12 mouse cellular contexts compared by ENCODE assay signal in genomic region chr6:70806514-70806912, GRCm38 (mm10). TPM values are rescaled to one million over a fixed set of nuclear protein-coding genes. Genes with fewer than 3 reads are reported as not detected.
A peak's percentile ranks its signal among the peaks of the same experiment; 100 is the strongest.
DNase-seq lines count a peak whose midpoint lies in the region; ATAC-seq and TF ChIP-seq lines count a peak whose summit lies in the region.
"Had no signal": no experiment of that assay in that cellular context is flagged by ENCODE, and none has a peak within 500 bp of the region (broad histone marks: within the 10 kb centered on the region; RNA-seq: fewer than 3 reads in every experiment).

No protein-coding gene starts in this region.

- H3K27me3 ChIP-seq in forebrain, embryonic 11.5 days (ENCODE audit: control insufficient read depth, insufficient read depth, low read length): no peaks in the 10 kb centered on the region
- no peaks in the 10 kb centered on the region for H3K27me3 ChIP-seq in forebrain, embryonic 15.5 days
- H3K27me3 ChIP-seq in midbrain, embryonic 12.5 days: no peaks in the 10 kb centered on the region
- no peaks in the 10 kb centered on the region for H3K27me3 ChIP-seq in midbrain, postnatal 0 days (ENCODE audit: insufficient read depth, low read length)
- H3K27me3 ChIP-seq in hindbrain, embryonic 15.5 days: no peaks in the 10 kb centered on the region
- H3K27me3 ChIP-seq: heart, embryonic 15.5 days; liver, embryonic 13.5 days; lung, embryonic 15.5 days; megakaryocyte, embryonic 14.5 days had no signal

- 41% methylated on average over 1 of the region's 1 CpGs for WGBS in forebrain, embryonic 11.5 days
- WGBS in forebrain, embryonic 15.5 days: 42% methylated on average over 1 of the region's 1 CpGs
- 38% methylated on average over 1 of the region's 1 CpGs for WGBS in midbrain, embryonic 12.5 days
- 32% methylated on average over 1 of the region's 1 CpGs for WGBS in midbrain, postnatal 0 days
- WGBS in hindbrain, embryonic 15.5 days: 19% methylated on average over 1 of the region's 1 CpGs

- H3K36me3 ChIP-seq in forebrain, embryonic 11.5 days (ENCODE audit: control insufficient read depth, insufficient read depth, low read length): no peaks in the 10 kb centered on the region
- no peaks in the 10 kb centered on the region for H3K36me3 ChIP-seq in forebrain, embryonic 15.5 days
- no peaks in the 10 kb centered on the region for H3K36me3 ChIP-seq in midbrain, embryonic 12.5 days
- no peaks in the 10 kb centered on the region for H3K36me3 ChIP-seq in midbrain, postnatal 0 days (ENCODE audit: insufficient read depth, low read length)
- no peaks in the 10 kb centered on the region for H3K36me3 ChIP-seq in hindbrain, embryonic 15.5 days
- H3K36me3 ChIP-seq: heart, embryonic 15.5 days; liver, embryonic 13.5 days; lung, embryonic 15.5 days had no signal

- no peak overlapping the region for H3K4me3 ChIP-seq in forebrain, embryonic 11.5 days (ENCODE audit: low read depth, low read length)
- no peak overlapping the region for H3K4me3 ChIP-seq in forebrain, embryonic 15.5 days
- H3K4me3 ChIP-seq in midbrain, embryonic 12.5 days: no peak overlapping the region
- H3K4me3 ChIP-seq in midbrain, postnatal 0 days (ENCODE audit: low read depth, low read length): no peak overlapping the region
- no peak overlapping the region for H3K4me3 ChIP-seq in hindbrain, embryonic 15.5 days
- H3K4me3 ChIP-seq: liver, embryonic 13.5 days; lung, embryonic 15.5 days had no signal

- DNase-seq in forebrain, embryonic 11.5 days (ENCODE audit: low spot score): no peak
- DNase-seq in midbrain, postnatal 0 days (ENCODE audit: low spot score): no peak
- DNase-seq in left cerebral cortex, adult 18-20 months (ENCODE audit: low spot score in 2 of 2): no peak
- no peak for DNase-seq in left cerebral cortex, adult 11 months (ENCODE audit: low spot score)
- no peak for DNase-seq in thymus, adult 18-20 months
- DNase-seq: liver, embryonic 13.5 days had no signal

- no peak for TF ChIP-seq CTCF in midbrain, postnatal 0 days (IDR thresholded peaks at IDR 0.05)

- H3K4me1 ChIP-seq in forebrain, embryonic 11.5 days (replicated peaks; ENCODE audit: control insufficient read depth, insufficient read depth, low read length): no peaks in the 10 kb centered on the region; the same call in 1 of the 2 replicates
- peaks cover 7% of the 10 kb centered on the region for H3K4me1 ChIP-seq in forebrain, embryonic 15.5 days
- H3K4me1 ChIP-seq in midbrain, embryonic 12.5 days: peaks cover 9% of the 10 kb centered on the region; the same call in 1 of the 2 replicates
- H3K4me1 ChIP-seq in midbrain, postnatal 0 days (ENCODE audit: insufficient read depth, low read length): no peaks in the 10 kb centered on the region
- peaks cover 17% of the 10 kb centered on the region for H3K4me1 ChIP-seq in hindbrain, embryonic 15.5 days (replicated peaks)

- no peak overlapping the region for H3K27ac ChIP-seq in forebrain, embryonic 11.5 days (ENCODE audit: low read depth, low read length)
- no peak overlapping the region for H3K27ac ChIP-seq in forebrain, embryonic 15.5 days (replicated peaks)
- H3K27ac ChIP-seq in midbrain, embryonic 12.5 days (replicated peaks): no peak overlapping the region
- no peak overlapping the region for H3K27ac ChIP-seq in midbrain, postnatal 0 days (ENCODE audit: low read depth, low read length)
- H3K27ac ChIP-seq in hindbrain, embryonic 15.5 days (replicated peaks): no peak overlapping the region
- H3K27ac ChIP-seq: heart, embryonic 15.5 days; lung, embryonic 15.5 days had no signal

- no peak overlapping the region for H3K4me2 ChIP-seq in forebrain, embryonic 11.5 days (ENCODE audit: low read depth, low read length, severe bottlenecking)
- H3K4me2 ChIP-seq in forebrain, embryonic 15.5 days (replicated peaks): no peak overlapping the region
- no peak overlapping the region for H3K4me2 ChIP-seq in midbrain, embryonic 12.5 days (replicated peaks)
- H3K4me2 ChIP-seq in midbrain, postnatal 0 days (ENCODE audit: low read depth, low read length, poor library complexity, severe bottlenecking): no peak overlapping the region
- H3K4me2 ChIP-seq in hindbrain, embryonic 15.5 days: peak overlapping the region; percentile 48; the same call in 1 of the 2 replicates

- H3K9me3 ChIP-seq in forebrain, embryonic 11.5 days (ENCODE audit: control insufficient read depth, low read length): no peaks in the 10 kb centered on the region
- no peaks in the 10 kb centered on the region for H3K9me3 ChIP-seq in forebrain, embryonic 15.5 days
- no peaks in the 10 kb centered on the region for H3K9me3 ChIP-seq in midbrain, embryonic 12.5 days
- H3K9me3 ChIP-seq in midbrain, postnatal 0 days (ENCODE audit: low read length): no peaks in the 10 kb centered on the region
- no peaks in the 10 kb centered on the region for H3K9me3 ChIP-seq in hindbrain, embryonic 15.5 days
- H3K9me3 ChIP-seq: heart, embryonic 15.5 days; liver, embryonic 13.5 days; lung, embryonic 15.5 days; megakaryocyte, embryonic 14.5 days had no signal

- no peak overlapping the region for H3K9ac ChIP-seq in forebrain, embryonic 11.5 days (ENCODE audit: low read length)
- no peak overlapping the region for H3K9ac ChIP-seq in forebrain, embryonic 15.5 days (replicated peaks)
- H3K9ac ChIP-seq in midbrain, embryonic 12.5 days (replicated peaks): no peak overlapping the region
- no peak overlapping the region for H3K9ac ChIP-seq in midbrain, postnatal 0 days (replicated peaks; ENCODE audit: low read length, poor library complexity, severe bottlenecking)
- no peak overlapping the region for H3K9ac ChIP-seq in hindbrain, embryonic 15.5 days
- H3K9ac ChIP-seq: heart, embryonic 15.5 days; liver, embryonic 13.5 days; lung, embryonic 15.5 days had no signal

- peak; percentile 34 for ATAC-seq in forebrain, embryonic 11.5 days (replicated peaks; ENCODE audit: low FRiP score)
- no peak; the same call in 1 of the 2 replicates for ATAC-seq in forebrain, embryonic 15.5 days (replicated peaks)
- peak; percentile 31 for ATAC-seq in midbrain, embryonic 12.5 days (ENCODE audit: low FRiP score, low read depth)
- no peak for ATAC-seq in midbrain, postnatal 0 days (ENCODE audit: low FRiP score)
- ATAC-seq in hindbrain, embryonic 15.5 days (ENCODE audit: low FRiP score, low read depth): peak; percentile 23; the same call in 1 of the 2 replicates

RNA-seq across cellular contexts. Expression of gene Rpia, which starts 14.5 kb away (rescaled TPM):
- polyA plus RNA-seq in forebrain, embryonic 11.5 days (2014; fragmentation: Nextera tagmentation; extraction: Ambion mirVana): 2.0 and 3.3 TPM in 2 replicates
- 3.4 and 3.6 TPM in 2 replicates for polyA plus RNA-seq in forebrain, embryonic 15.5 days (2015; fragmentation: Nextera tagmentation; extraction: Ambion mirVana)
- polyA plus RNA-seq in midbrain, embryonic 12.5 days (2016; fragmentation: Nextera tagmentation; extraction: Ambion mirVana): 2.4 and 3.9 TPM in 2 replicates
- 9.3 and 15.5 TPM in 2 replicates for total RNA-seq in midbrain, postnatal 0 days (2014; rRNA removed)
- 1.1 and 1.4 TPM in 2 replicates for polyA plus RNA-seq in midbrain, postnatal 0 days (2015; fragmentation: Nextera tagmentation; extraction: Ambion mirVana)
- polyA plus RNA-seq in hindbrain, embryonic 15.5 days (2015; fragmentation: Nextera tagmentation; extraction: Ambion mirVana): 2.8 and 3.1 TPM in 2 replicates
- 10 to 100 TPM; 11.9 to 16.2 TPM for total RNA-seq in left cerebral cortex, adult 18-20 months (2021)

RNA-seq across cellular contexts. Expression of gene Eif2ak3, which starts 37.8 kb away (rescaled TPM):
- polyA plus RNA-seq in forebrain, embryonic 11.5 days (2014; fragmentation: Nextera tagmentation; extraction: Ambion mirVana): 9.8 and 11.0 TPM in 2 replicates
- 15.9 and 16.2 TPM in 2 replicates for polyA plus RNA-seq in forebrain, embryonic 15.5 days (2015; fragmentation: Nextera tagmentation; extraction: Ambion mirVana)
- polyA plus RNA-seq in midbrain, embryonic 12.5 days (2016; fragmentation: Nextera tagmentation; extraction: Ambion mirVana): 14.4 and 15.6 TPM in 2 replicates
- total RNA-seq in midbrain, postnatal 0 days (2014; rRNA removed): 19.3 and 25.1 TPM in 2 replicates
- 7.7 TPM in 2 replicates for polyA plus RNA-seq in midbrain, postnatal 0 days (2015; fragmentation: Nextera tagmentation; extraction: Ambion mirVana)
- 12.4 and 13.1 TPM in 2 replicates for polyA plus RNA-seq in hindbrain, embryonic 15.5 days (2015; fragmentation: Nextera tagmentation; extraction: Ambion mirVana)
- 10 to 100 TPM; 25.3 to 27.5 TPM for total RNA-seq in left cerebral cortex, adult 18-20 months (2021)

Comparison
In these comparisons a context has a peak if more than half of its experiments do, and no peak if none do; other contexts are left out.
1. ATAC-seq: peak in forebrain, embryonic 11.5 days (single experiment), midbrain, embryonic 12.5 days (single experiment) and hindbrain, embryonic 15.5 days (single experiment); none in forebrain, embryonic 15.5 days (single experiment) and midbrain, postnatal 0 days (single experiment).